Mouse (Mus musculus): ENCODE data around the gene Bach1.
A peak's percentile ranks its signal among the peaks of the same experiment; 100 is the strongest.

The Bach1 gene

DNA sequence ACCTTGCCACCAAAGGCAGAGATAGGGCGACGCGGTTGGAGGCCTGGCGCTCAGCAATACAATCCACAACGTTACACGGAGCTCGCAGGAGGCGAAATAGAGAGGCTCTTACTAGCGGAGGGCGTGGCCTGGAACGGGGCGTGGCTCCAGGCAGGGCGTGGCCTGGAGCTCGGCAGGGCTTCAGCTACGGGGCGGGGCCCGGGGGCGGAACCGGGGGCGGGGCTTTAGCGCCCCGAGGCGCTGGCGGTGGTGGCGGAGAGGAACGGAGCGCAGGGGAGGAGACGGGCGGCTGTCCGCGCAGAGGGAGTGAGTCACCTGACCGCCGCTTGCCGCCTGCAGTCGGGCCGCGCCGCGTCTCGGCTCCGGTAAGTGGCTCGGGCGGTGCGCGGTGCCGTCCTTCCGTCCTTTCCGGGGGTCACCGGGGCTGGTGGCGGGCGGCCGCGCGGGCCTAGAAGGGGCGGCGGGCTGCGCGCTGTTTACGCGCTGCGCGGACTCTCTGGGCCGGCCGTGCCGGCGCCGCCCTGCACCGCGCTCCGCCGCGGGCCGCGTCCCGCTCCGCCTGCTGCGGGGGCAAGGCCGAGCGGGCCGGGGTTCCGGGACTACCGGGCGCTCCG, at the start of gene Bach1:
Bach1 (plus strand) TSS at position 254 of the 614 bp plus-strand sequence.
- DNase-seq (ENCODE audit: low spot score in 2 of 2) = peak; percentile 87 to 89

DNA sequence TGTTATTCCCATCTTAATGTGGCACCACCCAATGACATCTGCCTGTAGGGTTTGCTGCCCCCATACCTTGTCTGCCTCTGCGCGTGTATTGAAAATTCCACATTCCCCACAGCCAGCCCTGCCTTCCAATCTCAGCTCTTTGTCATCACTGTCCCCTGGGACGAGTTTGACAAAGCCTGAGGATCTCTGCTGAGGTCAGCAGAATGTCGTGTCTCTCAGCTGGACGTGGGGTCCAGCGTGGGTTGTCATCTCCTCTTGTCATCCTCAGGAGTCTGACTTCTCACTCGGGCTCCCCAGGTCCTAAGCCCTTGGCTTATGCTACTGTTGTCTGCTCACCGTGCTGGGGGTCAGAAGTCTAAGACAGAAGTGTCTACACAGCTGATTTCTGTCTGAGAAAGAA, 46.4 kb upstream of the Bach1 start:
- no peak for DNase-seq (ENCODE audit: low spot score in 2 of 2)

DNA sequence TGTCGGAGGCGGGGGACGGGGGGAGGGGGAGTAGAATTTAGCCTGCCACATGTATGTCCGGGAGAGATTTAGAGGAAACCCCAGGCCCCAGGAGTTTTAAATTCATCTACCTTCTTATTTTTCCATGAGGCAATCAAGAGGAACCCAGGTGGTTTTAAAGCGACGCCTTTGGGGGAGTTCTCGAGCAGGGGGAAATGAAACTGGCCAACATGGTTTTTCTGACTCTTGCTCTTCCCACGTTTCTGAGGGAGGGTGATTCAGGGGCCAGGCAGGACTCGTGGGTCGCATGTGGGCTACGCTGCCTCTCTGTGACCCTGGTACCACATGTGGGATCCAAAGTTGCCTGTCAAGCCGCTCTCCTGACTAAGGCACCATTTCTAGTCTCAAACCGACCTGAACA, 45.8 kb upstream of the Bach1 start:
- no peak for DNase-seq (ENCODE audit: low spot score in 2 of 2)

DNA sequence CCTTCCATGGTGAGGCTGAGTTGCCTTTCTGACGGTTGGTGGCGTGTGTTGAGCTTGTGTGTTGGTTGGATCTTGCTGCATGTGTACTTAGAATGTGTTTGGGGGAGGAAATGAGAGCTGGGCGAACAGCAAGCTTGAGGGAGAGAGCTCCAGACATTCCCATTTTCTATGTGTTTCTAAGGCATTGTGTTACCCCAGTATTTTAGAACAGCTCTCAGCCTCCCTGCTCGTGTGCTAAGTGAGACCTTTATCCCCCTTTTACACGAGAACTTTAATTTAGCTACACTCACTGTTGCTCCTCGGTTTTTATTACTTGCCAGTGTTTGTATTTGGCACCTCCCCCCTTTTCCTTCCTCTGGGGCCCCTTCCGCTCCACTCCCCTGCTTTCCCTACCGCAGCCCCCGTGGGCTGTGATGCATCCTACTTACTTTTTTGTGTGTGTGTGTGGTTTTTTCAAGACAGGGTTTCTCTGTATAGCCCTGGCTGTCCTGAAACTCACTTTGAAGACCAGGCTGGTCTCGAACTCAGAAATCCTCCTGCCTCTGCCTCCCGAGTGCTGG, 44.6 kb upstream of the Bach1 start:
- no peak for DNase-seq (ENCODE audit: low spot score in 2 of 2)

DNA sequence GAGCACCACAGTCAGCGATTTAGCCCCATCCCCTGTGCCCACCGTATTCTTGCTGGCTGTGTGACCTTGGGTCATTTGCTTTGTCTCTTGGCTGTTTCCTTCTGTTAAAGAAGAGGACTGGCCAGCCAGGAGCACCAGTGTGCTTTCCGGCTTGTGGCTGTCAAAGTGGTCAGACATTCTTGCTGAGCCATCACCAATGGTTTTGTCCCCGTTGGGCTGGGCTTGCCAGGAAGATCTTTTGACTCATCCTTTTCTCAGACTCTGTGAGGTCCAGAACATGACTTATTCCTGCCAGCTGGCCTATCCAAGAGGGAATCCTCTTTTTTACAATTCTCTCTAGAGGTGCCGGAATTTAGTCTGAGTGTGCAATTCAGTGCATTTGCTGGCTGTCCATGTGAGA, 43.7 kb upstream of the Bach1 start:
- DNase-seq (ENCODE audit: low spot score in 2 of 2) = no peak

DNA sequence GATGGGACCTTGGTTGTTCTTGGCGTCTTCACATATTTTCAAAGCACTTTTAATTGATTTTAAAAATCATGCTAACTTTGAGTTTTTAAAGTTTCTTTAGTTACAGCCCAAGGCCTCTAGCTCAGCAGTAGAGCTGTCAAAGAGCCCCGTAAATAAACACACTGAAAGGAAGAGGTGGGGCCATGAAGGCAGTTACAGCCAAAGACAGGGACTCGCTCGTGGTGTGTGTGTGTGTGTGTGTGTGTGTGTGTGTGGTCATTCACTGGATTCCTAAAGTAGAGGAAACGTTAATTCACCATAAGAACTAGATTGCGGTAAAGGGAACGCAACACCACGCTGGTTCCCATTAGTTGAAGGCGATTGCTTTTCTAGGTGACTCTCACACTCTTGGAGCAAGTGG, 43.2 kb upstream of the Bach1 start:
- DNase-seq (ENCODE audit: low spot score in 2 of 2) = no peak

DNA sequence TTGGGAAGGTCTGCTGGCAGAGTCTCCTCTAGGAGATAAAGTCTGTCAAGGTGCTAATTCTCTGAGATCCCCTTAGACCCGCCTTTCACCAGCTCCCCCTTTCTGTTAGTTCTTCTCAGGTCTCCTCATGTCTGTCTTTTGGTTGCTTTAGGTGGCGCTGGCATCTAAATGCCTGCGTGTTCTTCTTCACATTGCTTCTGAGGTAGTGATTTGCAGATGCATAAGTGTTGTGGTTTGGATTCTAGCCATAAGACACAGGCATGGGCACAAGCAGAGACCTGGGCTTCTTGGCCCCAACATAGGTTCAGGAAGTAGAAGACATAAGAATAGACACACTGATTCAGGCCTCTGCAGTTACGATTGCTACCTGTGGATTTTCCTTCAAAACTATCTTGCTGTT, 42.0 kb upstream of the Bach1 start:
- DNase-seq (ENCODE audit: low spot score in 2 of 2) = no peak

DNA sequence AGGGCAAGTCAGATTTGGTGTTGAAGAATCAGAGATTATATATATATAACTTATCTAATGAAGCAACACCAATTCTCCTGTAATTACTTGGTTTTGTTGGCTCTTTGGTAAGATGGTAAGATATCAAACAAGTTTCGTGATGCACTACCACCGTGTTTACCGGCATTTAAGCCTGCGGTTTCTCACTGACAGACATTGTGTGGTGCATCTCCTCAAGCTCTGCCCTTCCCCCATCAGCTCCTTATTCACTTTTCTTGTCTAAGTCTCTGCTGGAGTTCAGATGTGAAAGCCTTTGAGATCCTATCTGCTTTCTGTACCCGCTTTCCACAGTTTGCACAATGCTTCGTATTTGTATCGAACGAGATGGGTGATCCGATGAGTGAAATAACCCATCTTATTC, 41.5 kb upstream of the Bach1 start:
- no peak for DNase-seq (ENCODE audit: low spot score in 2 of 2)

DNA sequence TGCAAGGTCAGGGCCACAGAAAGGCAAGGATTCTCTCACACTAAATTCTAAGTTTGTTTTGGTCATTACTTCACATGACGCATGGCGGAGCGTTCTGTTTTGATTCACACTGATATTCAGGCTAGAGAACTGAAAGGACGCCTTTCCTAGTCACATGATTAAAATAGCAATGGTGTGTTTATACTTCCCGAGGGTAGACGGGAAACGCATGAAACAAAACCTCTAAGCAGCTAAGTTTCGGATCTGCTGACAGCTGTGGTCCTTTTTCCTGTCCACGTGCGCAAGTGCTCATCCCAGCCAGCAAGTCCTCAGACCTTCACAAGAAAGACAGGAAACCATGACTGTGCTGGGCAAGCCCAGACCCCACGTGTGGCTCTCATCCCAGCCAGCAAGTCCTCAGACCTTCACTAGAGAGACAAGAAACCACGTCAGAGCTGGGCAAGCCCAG, 37.7 kb upstream of the Bach1 start:
- peak in 1 of 2 experiments; percentile 15 for DNase-seq (ENCODE audit: low spot score in 2 of 2)

DNA sequence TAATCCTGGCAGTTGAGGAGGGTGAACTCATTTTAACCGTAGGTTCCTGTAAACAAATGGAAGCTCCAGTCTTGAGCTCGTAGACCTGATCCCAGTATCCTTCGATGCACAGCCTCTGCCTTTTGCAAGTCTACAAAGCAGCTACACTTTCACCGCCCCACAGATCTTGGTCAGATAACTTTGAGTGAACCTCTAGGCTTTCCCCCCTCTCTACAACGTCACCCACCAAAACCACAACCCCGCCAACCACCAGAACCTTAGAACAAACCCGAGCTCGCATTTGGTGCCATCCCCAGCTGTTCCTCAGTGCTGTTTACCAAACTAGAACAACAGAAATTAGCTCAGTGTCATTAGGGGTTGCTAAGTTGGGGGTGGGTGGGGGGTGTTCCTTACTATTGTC, 37.1 kb upstream of the Bach1 start:
- DNase-seq (ENCODE audit: low spot score in 2 of 2) = no peak

DNA sequence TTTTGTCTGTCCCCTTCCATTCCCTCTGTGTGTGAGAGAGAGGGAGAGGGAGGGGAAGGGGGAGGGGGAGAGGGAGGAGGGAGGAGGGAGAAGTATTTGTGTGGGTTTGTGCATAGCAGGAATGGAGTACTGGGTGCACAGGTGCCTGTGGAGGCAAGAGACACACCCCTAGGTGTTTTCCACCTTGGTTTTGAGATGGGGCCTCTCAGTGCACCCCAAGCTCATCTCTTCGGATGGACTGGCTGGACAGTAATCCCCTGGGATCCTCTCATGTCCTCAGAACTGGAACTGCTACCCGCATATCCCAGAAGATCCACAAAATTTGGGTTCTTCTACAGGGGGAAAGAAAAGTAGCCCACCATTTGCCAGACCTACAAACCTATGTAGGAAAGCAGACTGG, 36.2 kb upstream of the Bach1 start:
- no peak for DNase-seq (ENCODE audit: low spot score in 2 of 2)

DNA sequence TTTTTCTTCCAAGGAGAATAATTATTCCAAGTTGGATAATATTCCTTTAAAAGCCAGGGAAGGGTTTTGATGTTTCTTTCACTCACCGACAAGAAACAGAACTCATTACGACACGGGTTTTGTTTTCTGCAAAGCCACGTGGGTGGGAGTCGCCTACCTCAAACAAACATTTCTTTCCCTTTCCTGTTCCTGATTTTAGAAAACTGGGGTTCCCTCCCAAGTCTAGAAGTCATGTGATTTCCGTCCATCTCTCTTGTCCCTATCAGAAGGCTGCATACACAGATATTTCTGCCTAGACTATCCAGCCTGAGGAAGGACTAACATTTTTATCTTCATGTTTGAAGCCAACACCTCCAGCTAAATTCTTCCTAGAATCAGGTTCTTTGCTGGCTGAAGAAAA, 34.9 kb upstream of the Bach1 start:
- no peak for DNase-seq (ENCODE audit: low spot score in 2 of 2)

DNA sequence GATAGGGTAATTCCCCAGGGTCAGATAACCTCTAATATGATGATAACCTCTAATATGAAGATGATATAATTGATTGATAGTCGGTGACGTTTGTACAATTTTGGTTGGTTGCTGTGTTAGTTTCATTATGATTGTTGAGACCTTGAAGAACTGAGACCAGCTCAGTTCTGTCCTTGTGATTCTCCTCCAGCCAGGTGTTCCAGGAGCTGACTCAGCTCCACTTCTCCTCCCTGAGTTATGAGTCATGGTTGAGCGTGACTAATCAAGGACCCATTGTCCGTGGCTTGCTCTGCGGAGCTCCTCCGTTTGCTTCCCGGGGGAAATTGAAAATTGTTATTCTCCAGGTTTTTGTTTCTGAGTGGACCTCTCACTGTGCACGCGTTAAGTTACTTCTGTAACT, 33.5 kb upstream of the Bach1 start:
- peak in 1 of 2 experiments; percentile 24 for DNase-seq (ENCODE audit: low spot score in 2 of 2)

DNA sequence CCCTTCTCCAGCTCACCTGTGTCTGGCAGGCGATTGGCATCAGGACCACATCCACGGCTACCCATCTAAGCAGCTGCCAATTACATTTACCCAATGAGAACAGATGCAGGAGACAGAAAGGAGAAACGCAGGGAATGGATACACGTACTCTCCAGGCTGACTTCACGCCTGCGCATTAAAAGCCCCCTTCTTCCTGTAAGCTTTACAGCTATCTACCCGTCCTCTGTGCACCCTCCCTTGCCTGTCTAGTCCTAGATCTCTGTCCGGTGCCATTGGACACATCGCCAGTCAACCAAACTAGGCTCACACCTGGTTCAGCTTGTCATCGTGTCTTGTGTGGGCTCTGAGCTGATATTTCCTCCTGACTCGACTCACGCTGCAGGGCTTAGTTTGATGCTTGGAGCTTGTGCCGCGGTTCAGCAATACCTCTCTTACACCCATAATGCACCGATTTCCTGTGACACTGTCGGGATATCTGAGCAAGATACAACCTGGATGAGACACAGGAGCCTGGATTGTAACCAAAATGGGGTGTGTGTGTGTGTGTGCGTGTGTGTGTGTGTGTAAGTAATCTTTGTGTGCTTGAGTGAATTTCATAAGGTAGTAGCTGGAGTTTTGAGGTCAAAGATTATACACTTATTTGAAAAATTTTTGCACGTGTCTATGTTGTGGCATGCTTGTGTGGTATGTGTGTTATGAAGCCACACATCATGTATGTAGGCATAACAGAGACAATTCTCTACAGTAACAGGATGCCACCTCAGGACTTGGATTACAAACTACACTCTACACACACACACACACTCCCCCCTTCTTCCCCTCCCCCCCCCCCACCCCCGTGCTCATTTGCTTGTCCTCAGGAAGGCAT, 32.8 kb upstream of the Bach1 start:
- no peak for DNase-seq (ENCODE audit: low spot score in 2 of 2)

DNA sequence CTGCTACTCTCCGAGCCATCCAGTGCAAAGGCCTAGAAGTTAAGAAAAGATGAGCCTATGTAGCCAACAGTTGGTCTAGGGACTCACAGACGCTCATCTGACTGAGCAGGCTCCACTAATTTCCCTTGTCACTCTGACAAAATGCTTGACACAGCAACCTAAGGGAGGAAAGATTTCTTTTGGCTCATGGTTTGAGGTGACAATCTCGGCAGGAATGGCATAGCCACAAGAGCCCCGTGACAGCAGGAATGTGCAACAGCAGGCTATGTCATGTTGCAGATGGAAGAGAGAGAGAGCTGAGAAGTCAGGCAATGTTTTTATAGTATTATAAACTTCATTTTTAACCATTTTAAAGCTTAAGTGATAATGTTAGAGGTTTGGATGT, 32.1 kb upstream of the Bach1 start:
- DNase-seq (ENCODE audit: low spot score in 2 of 2) = no peak

DNA sequence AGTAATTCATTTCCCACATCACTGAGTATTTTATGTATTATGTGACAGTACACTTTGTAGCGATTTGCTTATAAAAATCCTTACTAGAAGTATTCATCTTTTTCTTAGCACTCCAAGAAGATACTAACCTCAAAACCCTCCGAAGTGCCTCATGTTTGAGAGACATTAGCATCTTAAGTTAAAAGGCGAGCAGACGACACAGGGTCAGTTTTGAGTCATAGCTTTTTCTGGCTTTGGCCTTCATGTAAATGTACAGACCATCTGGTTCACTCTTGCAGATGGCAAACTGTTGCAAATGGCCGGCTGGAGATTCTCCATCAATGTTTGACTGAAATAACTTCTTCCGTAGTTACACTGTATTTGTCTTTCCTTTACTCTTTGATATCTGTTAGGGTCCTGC, 30.7 kb upstream of the Bach1 start:
- no peak for DNase-seq (ENCODE audit: low spot score in 2 of 2)

DNA sequence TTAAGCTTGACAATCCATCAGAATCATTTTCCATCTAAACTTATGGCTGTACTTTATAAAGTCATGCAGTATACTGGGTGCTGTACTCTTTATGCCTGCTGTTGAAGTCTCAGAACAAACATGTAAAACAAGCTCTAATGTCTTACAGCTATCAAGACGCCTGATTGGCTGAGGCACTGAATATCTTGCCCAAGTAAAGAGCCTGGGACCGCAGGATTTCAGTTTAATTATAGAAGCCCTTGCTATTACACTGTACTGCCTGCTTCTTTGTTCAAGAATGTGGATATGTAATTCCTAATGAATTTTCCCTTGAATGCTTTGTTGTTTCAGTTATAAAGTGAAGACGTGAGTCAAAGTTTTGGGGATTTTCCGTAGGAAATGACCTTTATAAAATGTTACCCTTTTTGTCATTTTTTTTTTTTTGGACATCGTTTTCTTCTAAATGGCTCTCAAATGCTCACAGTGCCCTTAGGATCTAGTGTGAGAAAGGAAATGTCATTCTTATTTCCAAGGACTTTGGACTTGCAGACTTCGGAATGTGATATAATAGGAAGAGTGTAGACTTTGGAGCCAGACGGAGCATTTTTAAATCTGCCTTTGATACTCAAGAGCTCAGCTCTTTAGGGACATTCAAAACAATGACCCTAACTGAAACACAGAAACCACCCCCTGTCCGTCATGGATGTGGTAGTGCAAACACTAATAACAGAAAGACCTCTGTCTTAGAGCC, 28.5 kb upstream of the Bach1 start:
- no peak for DNase-seq (ENCODE audit: low spot score in 2 of 2)

DNA sequence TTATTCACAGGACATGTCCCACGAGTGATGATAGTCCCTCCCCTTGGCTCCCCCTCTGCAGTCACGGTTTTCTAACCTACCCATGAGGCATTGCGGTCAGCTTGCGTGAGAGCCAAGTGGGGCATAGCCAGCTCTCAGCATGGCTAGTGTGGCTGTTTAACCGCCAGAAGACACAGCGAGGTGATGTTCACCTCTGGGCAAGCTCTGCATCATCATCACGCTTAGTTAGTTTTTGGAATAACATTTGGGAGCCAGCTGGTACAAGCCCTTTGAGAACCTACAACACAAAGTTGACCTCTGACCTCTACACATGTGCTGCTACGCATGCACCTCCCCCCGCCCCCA, 28.0 kb upstream of the Bach1 start:
- DNase-seq (ENCODE audit: low spot score in 2 of 2) = no peak

DNA sequence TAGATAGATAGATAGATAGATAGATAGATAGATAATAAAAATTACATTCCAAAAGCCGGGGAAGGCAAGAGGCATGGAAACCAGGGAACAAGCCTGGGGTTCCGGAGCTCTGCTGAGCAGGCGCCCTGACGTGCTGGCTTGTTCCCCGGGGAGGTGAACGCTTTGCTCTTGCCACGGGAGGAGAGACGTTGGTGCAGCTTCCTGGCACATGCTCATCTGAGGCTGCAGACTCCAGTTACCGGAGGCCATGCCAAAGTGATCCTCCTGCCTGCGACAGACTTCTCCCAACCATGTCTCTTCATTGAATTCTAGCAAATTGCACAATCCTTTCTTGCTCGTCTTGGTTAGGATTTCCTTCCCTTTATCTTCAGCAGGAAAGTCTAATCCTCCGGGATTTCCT, 27.4 kb upstream of the Bach1 start:
- DNase-seq (ENCODE audit: low spot score in 2 of 2) = no peak

DNA sequence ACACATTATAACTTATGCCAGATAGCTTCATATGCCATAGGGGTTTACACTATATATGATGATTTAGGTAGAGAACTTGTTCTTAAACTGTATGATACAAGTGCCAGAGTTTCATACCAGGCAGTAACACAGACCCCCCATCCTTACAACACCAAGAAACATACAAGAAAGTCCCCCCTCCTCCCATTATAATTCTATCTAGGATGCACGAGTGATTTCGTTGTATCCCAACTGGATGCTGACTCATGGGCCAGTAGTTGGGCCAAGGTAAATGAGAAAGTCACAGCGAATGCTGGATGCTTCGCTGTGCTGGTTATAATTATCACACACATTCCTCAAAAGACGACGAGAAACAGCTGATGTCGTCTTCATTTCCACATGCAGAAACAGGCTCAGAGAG, 25.6 kb upstream of the Bach1 start:
- DNase-seq (ENCODE audit: low spot score in 2 of 2) = no peak

DNA sequence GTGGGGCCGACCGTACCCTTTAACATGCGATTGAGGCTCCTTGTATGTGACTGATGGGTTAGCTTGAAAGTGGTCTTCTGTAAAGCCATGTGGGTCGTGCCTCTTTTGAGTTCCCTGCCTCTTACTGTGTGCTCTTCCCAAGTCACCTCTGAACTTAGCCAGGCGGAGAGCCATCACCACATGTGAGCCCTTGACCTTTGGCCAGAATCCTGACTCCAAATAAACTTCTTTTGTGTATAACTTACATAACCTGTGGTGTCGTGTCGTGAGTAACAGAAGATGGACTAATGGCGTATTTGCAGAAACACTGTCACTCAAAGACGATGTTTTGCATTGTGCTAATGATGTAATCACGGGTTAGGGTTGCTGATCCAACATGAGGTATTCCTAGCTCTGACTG, 22.6 kb upstream of the Bach1 start:
- no peak for DNase-seq (ENCODE audit: low spot score in 2 of 2)

DNA sequence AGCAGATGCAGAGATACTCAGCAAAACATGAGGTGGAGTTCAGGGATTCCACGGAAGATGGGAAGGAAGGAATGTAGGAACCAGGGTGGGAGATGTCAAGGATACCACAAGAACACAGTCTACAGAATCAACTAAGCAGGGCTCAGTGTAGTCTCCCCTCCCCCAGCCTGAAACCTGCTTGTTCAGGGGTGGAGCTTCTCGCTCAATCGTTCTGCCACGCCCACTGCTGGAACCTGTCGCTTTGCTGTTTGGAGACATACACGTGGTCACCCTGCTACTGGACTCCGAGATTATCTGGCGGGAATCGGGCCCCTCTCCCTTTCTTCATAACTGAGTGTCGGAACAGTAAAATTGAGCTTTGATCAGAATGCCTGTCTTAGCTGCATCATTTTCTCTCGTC, 20.1 kb upstream of the Bach1 start:
- DNase-seq (ENCODE audit: low spot score in 2 of 2) = no peak
